ENCODE assay signal across 9 mouse cellular contexts in the genomic region with DNA sequence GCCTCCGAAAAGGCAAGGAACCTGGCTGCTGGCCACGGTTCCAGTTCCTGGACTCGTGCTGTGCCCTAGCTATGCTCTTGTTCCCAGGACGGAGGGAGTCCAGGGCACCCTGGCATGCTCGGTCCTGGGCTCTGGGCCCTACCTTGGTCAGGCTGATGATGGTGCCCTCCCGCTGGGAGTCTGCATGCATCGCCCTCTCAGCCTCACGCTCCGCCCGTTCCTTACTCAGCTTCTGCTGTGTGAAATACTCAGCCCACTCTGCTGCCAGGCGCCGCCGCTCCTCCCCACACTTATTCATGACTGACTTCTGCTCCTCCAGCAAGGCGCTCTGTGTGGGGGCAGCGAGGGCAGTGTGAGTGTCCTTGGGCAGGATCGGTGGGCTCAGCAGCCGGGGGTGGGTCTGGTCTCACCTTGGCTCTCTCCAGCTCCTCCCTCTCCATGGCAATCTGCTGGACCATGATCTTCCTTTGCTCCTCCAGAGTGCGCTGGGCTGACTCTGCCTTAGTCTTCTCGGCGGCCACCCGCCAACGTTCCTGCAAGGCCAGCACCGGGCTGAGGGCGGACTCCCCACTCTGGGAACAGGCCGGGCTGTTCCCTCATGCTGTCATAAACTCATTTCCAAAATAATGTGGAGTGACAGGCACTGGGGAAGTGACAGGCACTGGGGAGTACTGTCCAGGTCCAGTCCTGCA. TPM values are rescaled to one million over a fixed set of nuclear protein-coding genes. Genes with fewer than 3 reads are reported as not detected.
A peak's percentile ranks its signal among the peaks of the same experiment; 100 is the strongest.
DNase-seq lines count a peak whose midpoint lies in the region; ATAC-seq and TF ChIP-seq lines count a peak whose summit lies in the region.
"Had no signal": no experiment of that assay in that cellular context is flagged by ENCODE, and none has a peak within 500 bp of the region (broad histone marks: within the 10 kb centered on the region; RNA-seq: fewer than 3 reads in every experiment).

No protein-coding gene starts in this region.

- ATAC-seq in Patski, result peak; percentile 29

- DNase-seq in heart, adult 11 months, result peak; percentile 95
- DNase-seq in heart, postnatal 36 days, result no peak
- DNase-seq in Patski (ENCODE audit: low read depth, low spot score), result peak; percentile 53
- DNase-seq in frontal cortex, adult 2 months (ENCODE audit: extremely low spot score in 1 of 2, low spot score in 1 of 2), result peak; percentile 69 to 82
- peak; percentile 64 to 70 for DNase-seq in layer of hippocampus, postnatal 36 days
- DNase-seq in right cerebral cortex, postnatal 10 days (ENCODE audit: low spot score in 2 of 2), result peak; percentile 69 to 77
- DNase-seq in thymus, postnatal 36 days, result no peak
- no peak for DNase-seq in T-cell, adult 2 months (ENCODE audit: low spot score)

- CTCF ChIA-PET in Patski (lab: Charles Lee), result interaction anchor here (1.6 kb wide), 1 partner anchor 8 kb away, joined by 5 read pairs; a partner anchor contains a TSS

- intact Hi-C loops in heart, postnatal 36 days (cut with DNase I), result loop anchor here (5.0 kb wide), 1 partner anchor 316 kb away; no protein-coding TSS in a partner anchor

- in situ Hi-C loops in Patski (cut with MboI; ENCODE audit: low pct_unique_long_range_greater_than_20kb), result loop anchor here (5.0 kb wide), 1 partner anchor 71 kb away; no protein-coding TSS in a partner anchor

- no peak for TF ChIP-seq CTCF in Patski (IDR thresholded peaks at IDR 0.05)

- no peaks in the 10 kb centered on the region for H3K27me3 ChIP-seq in Patski
- H3K27me3 ChIP-seq: limb, embryonic 13.5 days had no signal

- POLR2A ChIA-PET in Patski (lab: Charles Lee), result interaction anchor here (0.9 to 2.9 kb wide), 6 partner anchors 11 to 72 kb away, joined by 3 to 12 read pairs (median 4); a partner anchor contains a TSS

RNA-seq across cellular contexts. Expression of a gene that starts 7.8 kb away (rescaled TPM):
- total RNA-seq in heart, postnatal 36 days (2021), result 10 to 100 TPM; 62.9 to 63.4 TPM
- 89.7 TPM for polyA plus RNA-seq in Patski (2021)
- polyA plus RNA-seq in frontal cortex, adult 2 months (2012; rRNA removed), result 36.1 and 44.3 TPM in 2 replicates
- 10 to 100 TPM; 55.1 to 58.2 TPM for total RNA-seq in layer of hippocampus, postnatal 36 days (2021)

RNA-seq across cellular contexts. Expression of a gene that starts 15.5 kb away (rescaled TPM):
- total RNA-seq in heart, postnatal 36 days (2021), result 1 to 10 TPM; 7.4 to 7.6 TPM
- 10.1 TPM for polyA plus RNA-seq in Patski (2021)
- polyA plus RNA-seq in frontal cortex, adult 2 months (2012; rRNA removed), result 6.2 and 6.3 TPM in 2 replicates
- total RNA-seq in layer of hippocampus, postnatal 36 days (2021), result 1 to 10 TPM; 7.1 to 8.0 TPM

RNA-seq across cellular contexts. Expression of a gene that starts 19.4 kb away (rescaled TPM):
- total RNA-seq in heart, postnatal 36 days (2021), result 10 to 100 TPM; 25.2 to 34.2 TPM
- 76.1 TPM for polyA plus RNA-seq in Patski (2021)
- polyA plus RNA-seq in frontal cortex, adult 2 months (2012; rRNA removed), result 6.2 and 7.4 TPM in 2 replicates
- 1 to 10 TPM; 4.4 to 4.6 TPM for total RNA-seq in layer of hippocampus, postnatal 36 days (2021)

RNA-seq across cellular contexts. Expression of a gene that starts 21.5 kb away (rescaled TPM):
- total RNA-seq in heart, postnatal 36 days (2021), result 10 to 100 TPM; 13.2 to 16.2 TPM
- polyA plus RNA-seq in Patski (2021), result 49.2 TPM
- polyA plus RNA-seq in frontal cortex, adult 2 months (2012; rRNA removed), result 105 and 124 TPM in 2 replicates
- total RNA-seq in layer of hippocampus, postnatal 36 days (2021), result 10 to 100 TPM; 80.9 to 95.6 TPM

RNA-seq across cellular contexts. Expression of a gene that starts 52.2 kb away (rescaled TPM):
- total RNA-seq in heart, postnatal 36 days (2021), result 10 to 100 TPM; 10.5 to 20.1 TPM
- polyA plus RNA-seq in Patski (2021), result 53.6 TPM
- 50.9 and 51.0 TPM in 2 replicates for polyA plus RNA-seq in frontal cortex, adult 2 months (2012; rRNA removed)
- 10 to 100 TPM; 36.1 to 45.4 TPM for total RNA-seq in layer of hippocampus, postnatal 36 days (2021)

Comparison
In these comparisons a context has a peak if more than half of its experiments do, and no peak if none do; other contexts are left out.
1. DNase-seq: peak in heart, adult 11 months (single experiment), Patski (single experiment), frontal cortex, adult 2 months (2 of 2), layer of hippocampus, postnatal 36 days (2 of 2) and right cerebral cortex, postnatal 10 days (2 of 2); none in heart, postnatal 36 days (0 of 2), thymus, postnatal 36 days (0 of 2) and T-cell, adult 2 months (single experiment).
2. RNA of a gene that starts 19.4 kb away (total RNA-seq): 25.2 to 34.2 TPM in heart, postnatal 36 days; 4.4 to 4.6 TPM in layer of hippocampus, postnatal 36 days; every median in the first group is over 4 times any median in the second.